Mouse (Mus musculus) spleen, adult 2 months (tissue): ENCODE measurements around the gene Zfp771. TPM values are rescaled to one million over a fixed set of nuclear protein-coding genes. Genes with fewer than 3 reads are reported as not detected.
A peak's percentile ranks its signal among the peaks of the same experiment; 100 is the strongest.

ENCODE experiments used
- DNase-seq, 2 experiments: peaks; one replicate each; pipeline versions ENCODE4 v3.0.0 to v3.0.0-alpha.2; 2012 to 2021; ENCODE audit warnings: low spot score in 2 of 2, low read depth in 1 of 2
- H3K27ac ChIP-seq: fragments of 200-500 bp; 2 replicates; pipeline ENCODE4 v1.5.1; 2012; ENCODE audit warnings: low read length, inconsistent platforms; ENCODE audit not compliant: insufficient read depth
- H3K27me3 ChIP-seq: fragments of 200-500 bp; 2 replicates; pipeline ENCODE4 v1.6.1; 2012; ENCODE audit warnings: mild to moderate bottlenecking, moderate library complexity, low read length, inconsistent platforms; ENCODE audit not compliant: control insufficient read depth, insufficient read depth
- H3K36me3 ChIP-seq: fragments of 200-500 bp; 2 replicates; pipeline ENCODE4 v1.6.1; 2012; ENCODE audit warnings: mild to moderate bottlenecking, low read length, inconsistent platforms; ENCODE audit not compliant: control insufficient read depth, insufficient read depth
- H3K4me1 ChIP-seq: fragments of 200-500 bp; 2 replicates; pipeline ENCODE4 v1.6.1; 2011; ENCODE audit warnings: inconsistent platforms; ENCODE audit not compliant: control insufficient read depth, insufficient read depth, insufficient read length
- H3K4me3 ChIP-seq: fragments of 200-500 bp; 2 replicates; pipeline ENCODE4 v1.5.1; 2011; ENCODE audit warnings: mild to moderate bottlenecking, inconsistent platforms; ENCODE audit not compliant: insufficient read depth, insufficient read length; ENCODE audit errors: extremely low read depth
- CTCF ChIP-seq: fragments of 200-500 bp; IDR thresholded peaks from 2 replicates; pipeline ENCODE4 v1.5.1; 2011; ENCODE audit warnings: mild to moderate bottlenecking, inconsistent platforms; ENCODE audit not compliant: insufficient read depth, insufficient read length, insufficient replicate concordance; ENCODE audit errors: extremely low read depth
- POLR2A ChIP-seq: fragments of 200-500 bp; IDR thresholded peaks from 2 replicates; pipeline ENCODE4 v1.6.1; 2011; ENCODE audit warnings: low read depth, low read length, inconsistent platforms
- WGBS: fragments of 180-500 bp; shearing (Covaris S2); methylation state at CpG from one replicate; pipeline ENCODE4 v1.1.7; 2018; 5-methylcytosine and 5-hydroxymethylcytosine counted together
- polyA plus RNA-seq: library from polyadenylated mRNA; depleted of rRNA; stranded (reverse); fragments of >200 nt; gene quantifications from 2 replicates; pipeline ENCODE4 v1.2.3, GENCODE M21; 2012

Zfp771 gene
- polyA plus RNA-seq, 1 experiment = 35.6 TPM

- TF ChIP-seq CTCF (no peak), POLR2A (no peak)
- H3K4me3 ChIP-seq = peak within 1 kb of the TSS; percentile 92
- H3K36me3 ChIP-seq = peaks cover 8% of the 10 kb centered on the region
- H3K27me3 ChIP-seq = no peaks in the 10 kb centered on the region
- H3K27ac ChIP-seq = peak within 1 kb of the TSS; percentile 75
- H3K4me1 ChIP-seq = peaks cover 24% of the 10 kb centered on the region; the same call in 1 of the 2 replicates
- no peak for DNase-seq
- WGBS = 1% methylated on average over 20 of the region's 44 CpGs
Observed at GRCm38 (mm10) chr7:127208295-127208552, 35.9 kb upstream of the Zfp771 start, which contains the start of gene Tbc1d10b. Gene Tbc1d10b, minus strand, starts transcription at chr7:127208468.

GRCm38 (mm10) chr7:127208553-127209438 is 35.3 kb upstream of the Zfp771 start, which contains the start of gene Mylpf:
Gene Mylpf, plus strand, starts transcription at chr7:127208890.
- TF ChIP-seq CTCF (peak; percentile 49; the same call in 1 of the 2 replicates), POLR2A (peak; percentile 71; the same call in 1 of the 2 replicates)
- Histone ChIP-seq H3K36me3 (peaks cover 6% of the 10 kb centered on the region), H3K27me3 (no peaks in the 10 kb centered on the region), H3K4me1 (peaks cover 24% of the 10 kb centered on the region; the same call in 1 of the 2 replicates), H3K27ac (peak within 1 kb of the TSS; percentile 75), H3K4me3 (peak within 1 kb of the TSS; percentile 92)
- DNase-seq = peak; percentile 91 to 99
- WGBS = under 1% methylated on average over 43 of the region's 44 CpGs

GRCm38 (mm10) chr7:127209851-127210250 is 34.2 kb upstream of the Zfp771 start:
- Histone ChIP-seq H3K4me3 (no peak overlapping the region), H3K36me3 (peaks cover 12% of the 10 kb centered on the region), H3K27ac (peak overlapping the region; percentile 75), H3K4me1 (peaks cover 25% of the 10 kb centered on the region; the same call in 1 of the 2 replicates), H3K27me3 (no peaks in the 10 kb centered on the region)
- TF ChIP-seq CTCF = no peak
- no peak for TF ChIP-seq POLR2A
- DNase-seq = no peak
- 69% methylated on average over 5 of the region's 5 CpGs for WGBS

GRCm38 (mm10) chr7:127210266-127210665 is 33.8 kb upstream of the Zfp771 start:
- no peak for DNase-seq

GRCm38 (mm10) chr7:127211014-127211745 is 32.9 kb upstream of the Zfp771 start:
- peaks cover 31% of the 10 kb centered on the region; the same call in 1 of the 2 replicates for H3K4me1 ChIP-seq
- H3K4me3 ChIP-seq = no peak overlapping the region
- peak overlapping the region; percentile 20; the same call in 1 of the 2 replicates for H3K27ac ChIP-seq
- H3K36me3 ChIP-seq = peaks cover 15% of the 10 kb centered on the region
- no peak for DNase-seq
- H3K27me3 ChIP-seq = no peaks in the 10 kb centered on the region
- 19% methylated on average over 5 of the region's 5 CpGs for WGBS
- TF ChIP-seq CTCF (no peak), POLR2A (no peak)

More at GRCm38 (mm10) chr7:127210266-127210665, 33.8 kb upstream of the Zfp771 start:
- H3K36me3 ChIP-seq = peaks cover 15% of the 10 kb centered on the region
- no peaks in the 10 kb centered on the region for H3K27me3 ChIP-seq
- H3K4me1 ChIP-seq = peaks cover 28% of the 10 kb centered on the region; the same call in 1 of the 2 replicates
- WGBS = 34% methylated on average over 4 of the region's 4 CpGs
- H3K4me3 ChIP-seq = no peak overlapping the region
- peak overlapping the region; percentile 65 for H3K27ac ChIP-seq
- TF ChIP-seq POLR2A (no peak), CTCF (no peak)

- H3K27me3 ChIP-seq = no peaks in the 10 kb centered on the region
- DNase-seq = no peak
- peaks cover 28% of the 10 kb centered on the region; the same call in 1 of the 2 replicates for H3K4me1 ChIP-seq
- 89% methylated on average over 12 of the region's 12 CpGs for WGBS
- peaks cover 17% of the 10 kb centered on the region for H3K36me3 ChIP-seq
- H3K27ac ChIP-seq = no peak overlapping the region
- TF ChIP-seq POLR2A (no peak), CTCF (no peak)
- H3K4me3 ChIP-seq = no peak overlapping the region
Observed at GRCm38 (mm10) chr7:127212432-127213250, 31.4 kb upstream of the Zfp771 start.
